Mouse (Mus musculus): ENCODE measurements around the gene 4930404H24Rik.

DNA sequence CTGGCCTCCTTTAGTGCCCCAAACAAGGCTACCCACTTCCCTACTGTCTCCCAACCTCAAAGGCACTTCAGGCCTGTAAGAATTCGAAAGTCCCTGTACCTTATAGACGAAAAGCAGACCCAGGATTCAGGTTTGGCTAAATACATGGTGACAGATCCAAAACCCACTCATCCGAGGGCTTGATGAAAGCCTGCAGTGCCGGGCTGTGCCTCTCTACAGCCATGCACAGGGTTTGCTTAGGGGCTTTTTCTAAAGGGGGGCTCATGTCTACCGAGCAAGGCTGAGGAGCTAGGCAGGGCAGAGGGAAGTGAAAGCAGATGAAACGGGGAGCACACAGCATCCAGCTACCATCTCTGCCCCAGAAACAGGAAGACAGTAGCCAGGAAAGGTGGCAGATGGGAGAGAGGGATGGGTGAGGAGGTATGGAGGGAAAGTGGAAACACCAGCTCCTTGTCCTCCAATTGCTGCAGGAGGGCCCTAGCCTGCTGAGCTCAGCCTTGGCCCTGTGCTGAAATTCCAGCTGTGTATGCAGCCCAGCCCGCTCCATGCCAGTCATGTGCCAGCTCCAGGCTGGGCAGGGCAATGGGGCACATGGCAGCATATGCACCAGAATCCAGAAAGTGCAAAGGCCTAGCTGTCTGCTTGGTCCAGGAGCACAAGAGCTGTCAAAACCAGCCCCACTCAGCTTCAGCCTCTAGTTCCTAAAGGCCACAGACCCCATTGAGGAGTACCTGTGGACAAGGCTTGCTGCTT, 11.3 kb upstream of the 4930404H24Rik start:
- TF ChIP-seq CTCF (IDR thresholded peaks at IDR 0.05; ENCODE audit: low read depth) (no peak), EP300 (IDR thresholded peaks at IDR 0.05; ENCODE audit: low read depth) (no peak)

Measured in liver, embryonic 14.5 days (tissue).